Mouse (Mus musculus) heart, postnatal 10 days (tissue): Measurements from ENCODE around the gene Usp37. TPM values are rescaled to one million over a fixed set of nuclear protein-coding genes. Genes with fewer than 3 reads are reported as not detected.
"Not testable (repeated sequence)": the region's sequence is repeated elsewhere in the genome, so short reads cannot be mapped to it uniquely, and the experiment has no call there.

Experiments
- DNase-seq, 2 experiments: peaks; one replicate each; pipeline ENCODE4 v3.0.0; 2021
- intact Hi-C: fragments of 180-260 bp; cut with DNase I; formaldehyde crosslinking; loops from one replicate; pipeline ENCODE4 v1.15.1; 2025
- total RNA-seq, 2 experiments: library from RNA; stranded (reverse); gene quantifications; 2 replicates each; pipeline ENCODE4 v1.2.3; 2021

The Usp37 gene
- 10 to 100 TPM; 13.6 to 18.5 TPM for total RNA-seq

- intact Hi-C loops, result no loop called here
- no peak for DNase-seq
Observed at GRCm38 (mm10) chr1:74544184-74544583, at the start of gene Usp37. TSS of gene Usp37 (minus strand) at chr1:74544284.

- intact Hi-C loops, result loop anchor here (5.0 kb wide), 1 partner anchor 81 kb away; the partner anchor contains the start of gene Cnot9
- DNase-seq, result peak; percentile 99 to 100
Observed at GRCm38 (mm10) chr1:74587773-74588445, 43.8 kb upstream of the Usp37 start, which contains the start of the genes Zfp142 and Bcs1l. TSS of gene Zfp142 (minus strand) at chr1:74588246. TSS of gene Bcs1l (plus strand) at chr1:74588289.

- no peak for DNase-seq
- intact Hi-C loops, result loop anchor here (5.0 kb wide), 1 partner anchor 80 kb away; the partner anchor contains the start of gene Cnot9
Observed at GRCm38 (mm10) chr1:74587233-74587772, 43.2 kb upstream of the Usp37 start.

GRCm38 (mm10) chr1:74584616-74585398 lies 40.7 kb upstream of the Usp37 start:
- intact Hi-C loops, result loop anchor here (5.0 kb wide), 1 partner anchor 78 kb away; the partner anchor contains the start of gene Cnot9
- peak; percentile 49 to 58 for DNase-seq

- intact Hi-C loops, result no loop called here
- DNase-seq, result no peak
Observed at GRCm38 (mm10) chr1:74582621-74583020, 38.5 kb upstream of the Usp37 start.

- DNase-seq, result no peak
Observed at GRCm38 (mm10) chr1:74569739-74570719, 25.9 kb upstream of the Usp37 start.

GRCm38 (mm10) chr1:74565834-74566233 lies 21.8 kb upstream of the Usp37 start:
- DNase-seq, result no peak
- intact Hi-C loops, result no loop called here

More at GRCm38 (mm10) chr1:74569739-74570719, 25.9 kb upstream of the Usp37 start:
- intact Hi-C loops, result loop anchor here (5.0 kb wide), 1 partner anchor 108 kb away; no protein-coding TSS in a partner anchor

GRCm38 (mm10) chr1:74559061-74559460 lies 15.0 kb upstream of the Usp37 start:
- DNase-seq, result no peak
- intact Hi-C loops, result no loop called here

- DNase-seq, result peak; percentile 3
- intact Hi-C loops, result no loop called here
Observed at GRCm38 (mm10) chr1:74542451-74542961, 1.6 kb downstream of the Usp37 start, which contains the start of gene Plcd4. TSS of gene Plcd4 (plus strand) at chr1:74542888.

- DNase-seq, result peak; percentile 2 to 7
- intact Hi-C loops, result no loop called here
Observed at GRCm38 (mm10) chr1:74538650-74539049, 5.4 kb downstream of the Usp37 start.

- intact Hi-C loops, result no loop called here
- no peak for DNase-seq
Observed at GRCm38 (mm10) chr1:74528589-74528988, 15.5 kb downstream of the Usp37 start.

GRCm38 (mm10) chr1:74524746-74525145 lies 19.3 kb downstream of the Usp37 start:
- intact Hi-C loops, result no loop called here
- DNase-seq, result no peak

- DNase-seq, result no peak
- intact Hi-C loops, result no loop called here
Observed at GRCm38 (mm10) chr1:74519875-74520274, 24.2 kb downstream of the Usp37 start.

- intact Hi-C loops, DNase-seq: not testable (repeated sequence)
Observed at GRCm38 (mm10) chr1:74512999-74513398, 31.1 kb downstream of the Usp37 start.

GRCm38 (mm10) chr1:74511306-74511705 lies 32.8 kb downstream of the Usp37 start:
- intact Hi-C loops, result no loop called here
- no peak for DNase-seq

- intact Hi-C loops, result loop anchor here (5.0 kb wide), 1 partner anchor 80 kb away; the partner anchor contains the start of genes Bcs1l and Zfp142
- no peak for DNase-seq
Observed at GRCm38 (mm10) chr1:74507780-74508179, 36.3 kb downstream of the Usp37 start.

GRCm38 (mm10) chr1:74506471-74506881 lies 37.6 kb downstream of the Usp37 start:
- DNase-seq, result peak; percentile 71 to 75
- intact Hi-C loops, result loop anchor here (5.0 kb wide), 1 partner anchor 81 kb away; the partner anchor contains the start of genes Bcs1l and Zfp142

GRCm38 (mm10) chr1:74505721-74506464 lies 38.2 kb downstream of the Usp37 start, which contains the start of gene Cnot9:
TSS of gene Cnot9 (plus strand) at chr1:74506058.
- peak; percentile 100 for DNase-seq
- intact Hi-C loops, result loop anchor here (5.0 kb wide), 1 partner anchor 81 kb away; the partner anchor contains the start of genes Bcs1l and Zfp142

GRCm38 (mm10) chr1:74505393-74505720 lies 38.7 kb downstream of the Usp37 start:
- intact Hi-C loops, result loop anchor here (5.0 kb wide), 1 partner anchor 82 kb away; the partner anchor contains the start of genes Bcs1l and Zfp142

More at GRCm38 (mm10) chr1:74505393-74505720, 38.7 kb downstream of the Usp37 start:
- DNase-seq, result no peak
